Mouse (Mus musculus): ENCODE measurements at regions not wholly inside any gene's neighbourhood (a gene's known extent, or its start where the extent isn't known, plus 50 kb on each side); places are given as distances from the start of the nearest gene placed in this dataset.

- Histone ChIP-seq H3K4me1 (ENCODE audit: control insufficient read depth, insufficient read depth, low read length) (no peaks in the 10 kb centered on the region), H3K27ac (ENCODE audit: insufficient read depth, low read depth, low read length) (no peak overlapping the region), H3K4me3 (ENCODE audit: insufficient read depth, low read depth, low read length) (no peak overlapping the region)
- TF ChIP-seq POLR2A (IDR thresholded peaks at IDR 0.05; ENCODE audit: insufficient read depth, low read depth, low read length): no peak
- TF ChIP-seq CTCF (IDR thresholded peaks at IDR 0.05; ENCODE audit: insufficient read depth, low read depth, low read length): no peak
- WGBS: 63% methylated on average over 7 of the region's 7 CpGs
Observed at GRCm38 (mm10) chr3:66592259-66592658, 295.6 kb upstream of the Veph1 start.

GRCm38 (mm10) chr3:66590775-66591174, 294.1 kb upstream of the Veph1 start:
- H3K27ac ChIP-seq (ENCODE audit: insufficient read depth, low read depth, low read length): no peak overlapping the region
- 65% methylated on average over 7 of the region's 7 CpGs for WGBS
- TF ChIP-seq POLR2A (IDR thresholded peaks at IDR 0.05; ENCODE audit: insufficient read depth, low read depth, low read length) (no peak), CTCF (IDR thresholded peaks at IDR 0.05; ENCODE audit: insufficient read depth, low read depth, low read length) (no peak)
- no peak overlapping the region for H3K4me3 ChIP-seq (ENCODE audit: insufficient read depth, low read depth, low read length)
- H3K4me1 ChIP-seq (ENCODE audit: control insufficient read depth, insufficient read depth, low read length): no peaks in the 10 kb centered on the region

- WGBS: 83% methylated on average over 4 of the region's 4 CpGs
- TF ChIP-seq CTCF (IDR thresholded peaks at IDR 0.05; ENCODE audit: insufficient read depth, low read depth, low read length): no peak
- no peak for TF ChIP-seq POLR2A (IDR thresholded peaks at IDR 0.05; ENCODE audit: insufficient read depth, low read depth, low read length)
- H3K4me3 ChIP-seq (ENCODE audit: insufficient read depth, low read depth, low read length): no peak overlapping the region
- H3K27ac ChIP-seq (ENCODE audit: insufficient read depth, low read depth, low read length): no peak overlapping the region
- no peaks in the 10 kb centered on the region for H3K4me1 ChIP-seq (ENCODE audit: control insufficient read depth, insufficient read depth, low read length)
Observed at GRCm38 (mm10) chr3:66589483-66589882, 292.8 kb upstream of the Veph1 start.

- 92% methylated on average over 9 of the region's 9 CpGs for WGBS
- no peaks in the 10 kb centered on the region for H3K4me1 ChIP-seq (ENCODE audit: control insufficient read depth, insufficient read depth, low read length)
Observed at GRCm38 (mm10) chr3:66584831-66585230, 288.2 kb upstream of the Veph1 start.

GRCm38 (mm10) chr3:66584101-66584500, 287.5 kb upstream of the Veph1 start:
- Histone ChIP-seq H3K27ac (ENCODE audit: insufficient read depth, low read depth, low read length) (no peak overlapping the region), H3K4me1 (ENCODE audit: control insufficient read depth, insufficient read depth, low read length) (no peaks in the 10 kb centered on the region), H3K4me3 (ENCODE audit: insufficient read depth, low read depth, low read length) (no peak overlapping the region)
- TF ChIP-seq POLR2A (IDR thresholded peaks at IDR 0.05; ENCODE audit: insufficient read depth, low read depth, low read length) (no peak), CTCF (IDR thresholded peaks at IDR 0.05; ENCODE audit: insufficient read depth, low read depth, low read length) (no peak)
- WGBS: 81% methylated on average over 5 of the region's 5 CpGs

More at GRCm38 (mm10) chr3:66584831-66585230, 288.2 kb upstream of the Veph1 start:
- TF ChIP-seq CTCF (IDR thresholded peaks at IDR 0.05; ENCODE audit: insufficient read depth, low read depth, low read length) (no peak), POLR2A (IDR thresholded peaks at IDR 0.05; ENCODE audit: insufficient read depth, low read depth, low read length) (no peak)
- no peak overlapping the region for H3K27ac ChIP-seq (ENCODE audit: insufficient read depth, low read depth, low read length)
- no peak overlapping the region for H3K4me3 ChIP-seq (ENCODE audit: insufficient read depth, low read depth, low read length)

- H3K4me3 ChIP-seq (ENCODE audit: insufficient read depth, low read depth, low read length): no peak overlapping the region
- H3K4me1 ChIP-seq (ENCODE audit: control insufficient read depth, insufficient read depth, low read length): no peaks in the 10 kb centered on the region
- H3K27ac ChIP-seq (ENCODE audit: insufficient read depth, low read depth, low read length): no peak overlapping the region
- TF ChIP-seq CTCF (IDR thresholded peaks at IDR 0.05; ENCODE audit: insufficient read depth, low read depth, low read length) (no peak), POLR2A (IDR thresholded peaks at IDR 0.05; ENCODE audit: insufficient read depth, low read depth, low read length) (no peak)
- 91% methylated on average over 1 of the region's 1 CpGs for WGBS
Observed at GRCm38 (mm10) chr3:66576659-66577058, 280.0 kb upstream of the Veph1 start.

- no peak for TF ChIP-seq POLR2A (IDR thresholded peaks at IDR 0.05; ENCODE audit: insufficient read depth, low read depth, low read length)
- TF ChIP-seq CTCF (IDR thresholded peaks at IDR 0.05; ENCODE audit: insufficient read depth, low read depth, low read length): no peak
- H3K4me3 ChIP-seq (ENCODE audit: insufficient read depth, low read depth, low read length): no peak overlapping the region
- H3K27ac ChIP-seq (ENCODE audit: insufficient read depth, low read depth, low read length): no peak overlapping the region
- H3K4me1 ChIP-seq (ENCODE audit: control insufficient read depth, insufficient read depth, low read length): no peaks in the 10 kb centered on the region
- WGBS: 78% methylated on average over 8 of the region's 8 CpGs
Observed at GRCm38 (mm10) chr3:66574321-66574720, 277.7 kb upstream of the Veph1 start.

- TF ChIP-seq CTCF (IDR thresholded peaks at IDR 0.05; ENCODE audit: insufficient read depth, low read depth, low read length): no peak
- TF ChIP-seq POLR2A (IDR thresholded peaks at IDR 0.05; ENCODE audit: insufficient read depth, low read depth, low read length): no peak
- 93% methylated on average over 12 of the region's 12 CpGs for WGBS
- no peak overlapping the region for H3K27ac ChIP-seq (ENCODE audit: insufficient read depth, low read depth, low read length)
- H3K4me1 ChIP-seq (ENCODE audit: control insufficient read depth, insufficient read depth, low read length): no peaks in the 10 kb centered on the region
- H3K4me3 ChIP-seq (ENCODE audit: insufficient read depth, low read depth, low read length): no peak overlapping the region
Observed at GRCm38 (mm10) chr3:66572887-66573519, 276.4 kb upstream of the Veph1 start.

- TF ChIP-seq CTCF (IDR thresholded peaks at IDR 0.05; ENCODE audit: insufficient read depth, low read depth, low read length): no peak
- TF ChIP-seq POLR2A (IDR thresholded peaks at IDR 0.05; ENCODE audit: insufficient read depth, low read depth, low read length): no peak
- 78% methylated on average over 5 of the region's 5 CpGs for WGBS
- H3K4me3 ChIP-seq (ENCODE audit: insufficient read depth, low read depth, low read length): no peak overlapping the region
- H3K4me1 ChIP-seq (ENCODE audit: control insufficient read depth, insufficient read depth, low read length): no peaks in the 10 kb centered on the region
- H3K27ac ChIP-seq (ENCODE audit: insufficient read depth, low read depth, low read length): no peak overlapping the region
Observed at GRCm38 (mm10) chr3:66570342-66570741, 273.7 kb upstream of the Veph1 start.
